Mouse (Mus musculus): ENCODE measurements at regions not wholly inside any gene's neighbourhood (a gene's known extent, or its start where the extent isn't known, plus 50 kb on each side); places are given as distances from the start of the nearest gene placed in this dataset.
"Not testable (repeated sequence)": the region's sequence is repeated elsewhere in the genome, so short reads cannot be mapped to it uniquely, and the experiment has no call there.

DNA sequence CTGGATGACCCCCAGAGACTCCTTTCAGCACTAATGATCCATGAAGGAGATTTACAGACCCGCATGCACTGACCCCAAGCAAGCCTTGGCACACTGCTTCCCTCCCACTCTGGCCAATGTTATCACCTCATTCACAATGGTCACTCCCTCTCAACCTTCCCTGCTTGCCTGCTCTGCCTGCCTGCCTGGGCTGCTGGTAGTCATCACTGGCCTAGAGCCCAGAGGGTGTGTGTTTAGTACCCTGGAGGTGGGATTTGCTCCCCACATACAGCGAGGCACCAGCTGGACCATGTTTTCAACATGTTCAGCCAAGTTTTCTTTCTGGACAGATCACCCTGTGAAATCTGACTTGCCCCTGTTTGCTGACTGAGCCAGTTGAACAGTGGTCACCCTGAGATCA is 147.9 kb downstream of the Lyplal1 start:
- Histone ChIP-seq H3K27me3 (ENCODE audit: insufficient read depth, low read length) (no peaks in the 10 kb centered on the region), H3K9me3 (ENCODE audit: low read depth, low read length) (no peaks in the 10 kb centered on the region), H3K4me3 (ENCODE audit: low read depth, low read length) (no peak overlapping the region), H3K4me2 (no peak overlapping the region), H3K27ac (ENCODE audit: low read depth) (peak overlapping the region; percentile 69; the same call in 1 of the 2 replicates), H3K9ac (no peak overlapping the region), H3K4me1 (ENCODE audit: insufficient read depth) (peaks cover 18% of the 10 kb centered on the region), H3K36me3 (ENCODE audit: insufficient read depth) (no peaks in the 10 kb centered on the region)
- WGBS: 11% methylated on average over 2 of the region's 2 CpGs
- peak; percentile 96 for DNase-seq
- peak; percentile 97 for ATAC-seq (ENCODE audit: insufficient read depth)
- TF ChIP-seq CTCF (IDR thresholded peaks at IDR 0.05; ENCODE audit: low read depth): peak; percentile 36

DNA sequence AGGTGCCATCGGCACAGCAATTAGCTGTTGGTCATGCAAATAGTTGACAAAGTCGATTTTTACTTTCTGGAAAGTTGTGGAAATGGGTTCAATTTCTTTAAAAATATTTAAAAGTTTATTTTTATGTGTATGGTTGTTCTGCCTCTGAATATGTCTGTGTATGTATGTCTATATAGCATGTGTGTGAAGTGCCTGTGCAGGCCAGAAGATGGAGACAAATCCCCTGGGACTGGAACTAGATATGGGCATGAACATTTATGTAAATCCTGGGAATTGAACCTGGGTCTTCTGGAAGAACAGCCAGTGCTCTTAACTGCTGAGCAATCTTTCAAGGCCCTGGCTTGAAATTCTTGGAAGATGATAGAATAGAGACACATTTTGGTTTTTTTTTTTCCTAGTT is 140.0 kb downstream of the Lyplal1 start:
- Histone ChIP-seq H3K4me3 (ENCODE audit: low read depth, low read length) (no peak overlapping the region), H3K9me3 (ENCODE audit: low read depth, low read length) (no peaks in the 10 kb centered on the region), H3K27me3 (ENCODE audit: insufficient read depth, low read length) (no peaks in the 10 kb centered on the region), H3K4me2 (no peak overlapping the region), H3K36me3 (ENCODE audit: insufficient read depth) (no peaks in the 10 kb centered on the region), H3K4me1 (ENCODE audit: insufficient read depth) (no peaks in the 10 kb centered on the region), H3K27ac (ENCODE audit: low read depth) (no peak overlapping the region), H3K9ac (no peak overlapping the region)
- peak; percentile 46 for DNase-seq
- 86% methylated on average over 2 of the region's 2 CpGs for WGBS
- ATAC-seq (ENCODE audit: insufficient read depth): no peak
- peak; percentile 52 for TF ChIP-seq CTCF (IDR thresholded peaks at IDR 0.05; ENCODE audit: low read depth)

DNA sequence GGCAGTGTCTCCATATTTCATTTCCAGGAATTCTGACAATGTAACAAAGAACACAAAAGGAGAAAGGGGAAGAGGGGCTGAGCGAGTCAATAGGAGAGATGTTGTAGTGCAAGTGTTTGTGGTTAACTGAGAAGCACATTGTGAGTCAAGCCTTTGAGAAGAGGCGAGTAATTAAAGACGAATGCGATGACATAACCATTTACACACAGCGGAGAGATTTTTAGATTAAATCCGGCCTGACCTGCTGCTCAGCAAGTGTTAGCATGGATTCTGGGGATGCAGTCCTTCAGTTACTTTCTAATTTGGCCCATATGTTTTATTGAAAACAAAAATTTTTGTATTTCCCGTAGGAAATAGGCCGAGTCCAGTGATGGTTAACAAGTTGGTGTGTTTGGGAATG is 127.7 kb downstream of the Lyplal1 start:
- H3K9me3 ChIP-seq (ENCODE audit: low read depth, low read length): no peaks in the 10 kb centered on the region
- H3K9ac ChIP-seq: no peak overlapping the region
- 71% methylated on average over 8 of the region's 8 CpGs for WGBS
- H3K36me3 ChIP-seq (ENCODE audit: insufficient read depth): no peaks in the 10 kb centered on the region
- no peaks in the 10 kb centered on the region for H3K27me3 ChIP-seq (ENCODE audit: insufficient read depth, low read length)
- no peak overlapping the region for H3K4me3 ChIP-seq (ENCODE audit: low read depth, low read length)
- no peak overlapping the region for H3K4me2 ChIP-seq
- H3K27ac ChIP-seq (ENCODE audit: low read depth): no peak overlapping the region
- DNase-seq (no peak), ATAC-seq (ENCODE audit: insufficient read depth) (no peak)
- no peak for TF ChIP-seq CTCF (IDR thresholded peaks at IDR 0.05; ENCODE audit: low read depth)
- no peaks in the 10 kb centered on the region for H3K4me1 ChIP-seq (ENCODE audit: insufficient read depth)

DNA sequence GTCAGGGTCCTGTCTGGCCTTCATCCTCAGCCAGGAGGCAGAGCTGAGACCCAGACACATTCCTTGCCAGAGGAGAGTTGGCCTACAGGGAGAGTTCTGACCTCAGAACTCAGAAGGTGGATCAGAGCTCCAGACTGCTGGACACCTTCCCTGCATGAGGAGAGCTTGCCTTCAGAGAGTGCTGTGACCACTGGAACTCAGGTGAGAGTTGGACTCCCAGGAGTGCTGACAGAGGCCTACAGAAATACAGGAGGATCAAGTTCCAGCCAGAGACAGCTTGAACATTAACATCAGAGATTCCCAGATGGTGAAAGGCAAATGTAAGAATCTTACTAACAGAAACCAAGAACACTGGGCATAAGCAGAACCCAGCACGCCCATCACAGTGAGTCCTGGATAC is 117.0 kb downstream of the Lyplal1 start:
- not testable (repeated sequence) for H3K9ac ChIP-seq; H3K27ac ChIP-seq (ENCODE audit: low read depth); ATAC-seq (ENCODE audit: insufficient read depth); H3K4me3 ChIP-seq (ENCODE audit: low read depth, low read length); H3K4me2 ChIP-seq; H3K9me3 ChIP-seq (ENCODE audit: low read depth, low read length); DNase-seq; H3K4me1 ChIP-seq (ENCODE audit: insufficient read depth); H3K27me3 ChIP-seq (ENCODE audit: insufficient read depth, low read length); H3K36me3 ChIP-seq (ENCODE audit: insufficient read depth)
- 87% methylated on average over 1 of the region's 1 CpGs for WGBS

DNA sequence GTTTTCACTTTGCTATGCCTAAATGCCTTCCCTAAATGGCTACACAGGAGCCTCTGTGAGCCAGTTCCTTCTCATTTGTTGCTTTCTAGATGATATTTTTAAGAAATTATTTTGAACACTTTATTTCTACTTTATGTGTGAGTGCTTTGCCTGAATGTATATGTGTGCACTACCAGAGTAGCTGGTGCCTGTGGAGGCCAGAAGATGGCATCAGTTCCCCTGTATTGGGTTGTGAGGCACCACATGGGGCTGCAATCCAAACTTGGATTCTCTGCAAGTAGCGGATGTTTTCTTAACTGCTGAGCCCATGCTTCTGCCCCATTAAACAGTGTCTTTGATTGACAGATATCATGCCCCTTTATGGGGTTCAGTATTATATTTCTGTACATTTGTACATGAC is 103.7 kb downstream of the Lyplal1 start:
- no peak overlapping the region for H3K4me2 ChIP-seq
- no peaks in the 10 kb centered on the region for H3K27me3 ChIP-seq (ENCODE audit: insufficient read depth, low read length)
- 91% methylated on average over 1 of the region's 1 CpGs for WGBS
- H3K9ac ChIP-seq: no peak overlapping the region
- DNase-seq: peak; percentile 35
- TF ChIP-seq CTCF (IDR thresholded peaks at IDR 0.05; ENCODE audit: low read depth): peak; percentile 36
- no peaks in the 10 kb centered on the region for H3K9me3 ChIP-seq (ENCODE audit: low read depth, low read length)
- ATAC-seq (ENCODE audit: insufficient read depth): no peak
- no peak overlapping the region for H3K4me3 ChIP-seq (ENCODE audit: low read depth, low read length)
- H3K4me1 ChIP-seq (ENCODE audit: insufficient read depth): 0 out of 2 replicates have a peak, but pooled peaks cover 5% of the 10 kb centered on the region
- no peak overlapping the region; the same call in 1 of the 2 replicates for H3K27ac ChIP-seq (ENCODE audit: low read depth)
- no peaks in the 10 kb centered on the region for H3K36me3 ChIP-seq (ENCODE audit: insufficient read depth)

DNA sequence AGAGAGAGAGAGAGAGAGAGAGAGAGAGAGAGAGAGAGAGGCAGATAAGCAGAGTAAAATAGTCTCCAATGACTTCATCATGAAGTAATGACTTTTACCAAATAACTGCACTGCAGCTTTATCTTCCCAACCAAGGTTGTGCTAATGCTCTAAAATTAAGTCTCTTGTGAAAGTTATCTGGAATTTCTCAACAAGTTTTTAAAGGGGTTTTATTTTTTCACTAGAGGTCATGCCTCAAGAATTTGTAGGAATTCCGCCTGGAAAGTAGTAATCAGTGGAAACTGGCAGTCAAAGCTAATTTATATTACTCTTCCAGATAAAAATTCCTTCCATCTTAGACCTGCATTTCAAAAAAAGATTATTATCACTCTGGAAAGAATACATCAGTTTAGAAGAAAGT is 102.9 kb downstream of the Lyplal1 start:
- H3K27ac ChIP-seq (ENCODE audit: low read depth): no peak overlapping the region; the same call in 1 of the 2 replicates
- H3K4me1 ChIP-seq (ENCODE audit: insufficient read depth): 0 out of 2 replicates have a peak, but pooled peaks cover 5% of the 10 kb centered on the region
- H3K27me3 ChIP-seq (ENCODE audit: insufficient read depth, low read length): no peaks in the 10 kb centered on the region
- no peaks in the 10 kb centered on the region for H3K9me3 ChIP-seq (ENCODE audit: low read depth, low read length)
- 54% methylated on average over 1 of the region's 1 CpGs for WGBS
- no peak overlapping the region for H3K9ac ChIP-seq
- H3K36me3 ChIP-seq (ENCODE audit: insufficient read depth): no peaks in the 10 kb centered on the region
- no peak for TF ChIP-seq CTCF (IDR thresholded peaks at IDR 0.05; ENCODE audit: low read depth)
- H3K4me2 ChIP-seq: no peak overlapping the region
- H3K4me3 ChIP-seq (ENCODE audit: low read depth, low read length): no peak overlapping the region
- no peak for ATAC-seq (ENCODE audit: insufficient read depth)
- DNase-seq: no peak

DNA sequence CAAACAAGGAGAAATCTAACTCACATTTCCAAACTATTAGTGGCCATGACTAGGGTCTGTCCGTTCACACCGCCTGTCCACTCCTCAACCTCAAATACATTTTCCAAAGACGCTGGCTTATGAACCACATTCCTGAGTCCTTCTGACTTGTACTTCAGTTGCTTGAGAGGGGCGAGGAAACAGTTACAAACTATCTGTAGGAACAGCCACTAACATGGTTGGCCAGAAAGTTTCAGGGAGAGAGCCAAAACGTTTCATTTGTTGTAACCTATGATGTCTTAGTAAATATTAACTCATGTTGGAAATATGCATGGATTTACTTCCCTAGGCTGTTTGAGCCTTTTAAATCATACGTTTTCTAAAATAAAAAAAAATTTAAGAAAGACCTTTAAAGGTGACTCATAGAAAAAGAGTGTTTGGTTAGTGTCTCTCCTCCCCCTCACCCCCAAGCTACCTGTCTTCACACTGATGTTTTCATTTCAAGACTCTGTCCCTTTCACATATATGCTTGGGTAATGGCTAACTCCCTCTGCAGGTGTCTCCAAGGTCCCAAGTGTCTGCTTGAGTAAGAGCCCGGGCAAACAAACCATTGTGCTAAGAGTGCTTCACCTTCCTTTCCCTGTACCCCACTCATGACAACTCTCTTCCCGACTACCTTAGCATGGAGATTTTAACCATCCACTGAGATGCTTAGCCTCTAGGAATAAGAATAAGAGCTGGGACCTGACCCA is 101.1 kb downstream of the Lyplal1 start:
- Histone ChIP-seq H3K4me3 (ENCODE audit: low read depth, low read length) (no peak overlapping the region), H3K36me3 (ENCODE audit: insufficient read depth) (no peaks in the 10 kb centered on the region), H3K9ac (no peak overlapping the region), H3K27ac (ENCODE audit: low read depth) (peak overlapping the region; percentile 72), H3K4me2 (no peak overlapping the region), H3K27me3 (ENCODE audit: insufficient read depth, low read length) (no peaks in the 10 kb centered on the region), H3K9me3 (ENCODE audit: low read depth, low read length) (no peaks in the 10 kb centered on the region), H3K4me1 (ENCODE audit: insufficient read depth) (0 out of 2 replicates have a peak, but pooled peaks cover 5% of the 10 kb centered on the region)
- 40% methylated on average over 8 of the region's 8 CpGs for whole genome bisulfite sequencing
- peak; percentile 54 for DNase-seq
- peak; percentile 65; the same call in 1 of the 2 replicates for ATAC-seq (ENCODE audit: insufficient read depth)
- TF ChIP-seq CTCF (IDR thresholded peaks at IDR 0.05; ENCODE audit: low read depth): no peak
